ENCODE assay signal across 9 mouse cellular contexts in the genomic region with DNA sequence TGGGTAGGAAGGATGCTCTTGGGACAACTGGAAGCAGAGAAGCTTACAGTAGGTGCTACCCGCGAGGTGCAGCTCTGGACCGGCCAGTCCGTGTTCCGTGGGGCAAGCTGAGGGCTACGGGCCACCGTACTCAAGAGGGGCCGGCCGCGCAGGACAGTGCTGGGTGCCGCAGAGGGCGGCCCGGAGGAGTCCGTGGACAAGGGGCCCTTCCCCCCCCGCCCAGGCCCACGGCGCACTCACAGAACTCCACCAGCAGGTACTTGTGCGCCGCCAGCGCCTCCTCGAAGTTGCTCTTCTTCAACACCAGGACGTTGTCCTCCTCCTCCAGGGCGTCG. TPM values are rescaled to one million over a fixed set of nuclear protein-coding genes. Genes with fewer than 3 reads are reported as not detected.
A peak's percentile ranks its signal among the peaks of the same experiment; 100 is the strongest.
DNase-seq lines count a peak whose midpoint lies in the region; ATAC-seq and TF ChIP-seq lines count a peak whose summit lies in the region.
"Had no signal": no experiment of that assay in that cellular context is flagged by ENCODE, and none has a peak within 500 bp of the region (broad histone marks: within the 10 kb centered on the region; RNA-seq: fewer than 3 reads in every experiment).

No protein-coding gene starts in this region.

- no peak for TF ChIP-seq CTCF in ES-Bruce4 (IDR thresholded peaks at IDR 0.05; ENCODE audit: low read depth, low read length)

- H3K9me3 ChIP-seq in heart, embryonic 14.5 days (ENCODE audit: control insufficient read depth, low read length), result no peaks in the 10 kb centered on the region
- no peaks in the 10 kb centered on the region for H3K9me3 ChIP-seq in ES-Bruce4 (replicated peaks; ENCODE audit: control insufficient read depth, insufficient read depth, low read length, poor library complexity, severe bottlenecking)
- H3K9me3 ChIP-seq in forebrain, embryonic 16.5 days (ENCODE audit: control insufficient read depth, low read length), result no peaks in the 10 kb centered on the region

- peak overlapping the region; percentile 91 for H3K4me2 ChIP-seq in heart, embryonic 14.5 days (ENCODE audit: low read length)
- H3K4me2 ChIP-seq in forebrain, embryonic 16.5 days (ENCODE audit: low read length), result peak overlapping the region; percentile 68

- H3K4me3 ChIP-seq in heart, embryonic 14.5 days (ENCODE audit: control insufficient read depth in 1 of 2, insufficient read depth in 1 of 2, low read depth in 1 of 2, low read length in 2 of 2), result peak overlapping the region; percentile 87
- peak overlapping the region; percentile 83 for H3K4me3 ChIP-seq in ES-Bruce4 (ENCODE audit: low read depth, low read length)
- peak overlapping the region; percentile 97 for H3K4me3 ChIP-seq in forebrain, embryonic 16.5 days (replicated peaks; ENCODE audit: low read length)

- WGBS in heart, embryonic 14.5 days, result under 1% methylated on average over 24 of the region's 24 CpGs
- WGBS in forebrain, embryonic 16.5 days, result 0% methylated on average over 21 of the region's 24 CpGs

- DNase-seq in heart, adult 8-10 months (ENCODE audit: low spot score), result no peak
- no peak for DNase-seq in thymus, adult 18-20 months
- no peak for DNase-seq in urinary bladder, postnatal 14 days (ENCODE audit: low spot score)
- DNase-seq in cerebellum, adult 11-12 months, result no peak

- TF ChIP-seq POLR2A in ES-Bruce4 (IDR thresholded peaks at IDR 0.05; ENCODE audit: insufficient read depth, low read length), result no peak

- H3K27ac ChIP-seq in heart, embryonic 14.5 days (replicated peaks in 1 of 2; ENCODE audit: control insufficient read depth in 1 of 2, insufficient read depth in 1 of 2, low read depth in 2 of 2, low read length in 2 of 2), result peak overlapping the region; percentile 76 to 99
- no peak overlapping the region for H3K27ac ChIP-seq in ES-Bruce4 (ENCODE audit: insufficient read depth, low read length)
- H3K27ac ChIP-seq in forebrain, embryonic 16.5 days (ENCODE audit: low read length), result peak overlapping the region; percentile 84

- no peaks in the 10 kb centered on the region for H3K27me3 ChIP-seq in heart, embryonic 14.5 days (ENCODE audit: control insufficient read depth, insufficient read depth, low read length)
- H3K27me3 ChIP-seq in ES-Bruce4 (ENCODE audit: control insufficient read depth, insufficient read depth, low read length, poor library complexity, severe bottlenecking), result no peaks in the 10 kb centered on the region
- H3K27me3 ChIP-seq in forebrain, embryonic 16.5 days (replicated peaks; ENCODE audit: control insufficient read depth, insufficient read depth, low read length), result no peaks in the 10 kb centered on the region

- peaks cover 49% of the 10 kb centered on the region for H3K36me3 ChIP-seq in heart, embryonic 14.5 days (ENCODE audit: control insufficient read depth, insufficient read depth, low read length)
- peaks cover 32% of the 10 kb centered on the region for H3K36me3 ChIP-seq in ES-Bruce4 (ENCODE audit: control insufficient read depth, insufficient read depth, low read length, poor library complexity, severe bottlenecking)
- H3K36me3 ChIP-seq in forebrain, embryonic 16.5 days (ENCODE audit: control insufficient read depth, insufficient read depth), result peaks cover 13% of the 10 kb centered on the region; the same call in 1 of the 2 replicates

- H3K9ac ChIP-seq in heart, embryonic 14.5 days (ENCODE audit: low read length), result peak overlapping the region; percentile 94
- H3K9ac ChIP-seq in ES-Bruce4 (ENCODE audit: low read depth, poor library complexity, severe bottlenecking), result peak overlapping the region; percentile 79
- peak overlapping the region; percentile 90 for H3K9ac ChIP-seq in forebrain, embryonic 16.5 days (replicated peaks; ENCODE audit: low read depth, low read length)

- ATAC-seq in heart, embryonic 14.5 days (ENCODE audit: insufficient number of reproducible peaks, insufficient read depth, low FRiP score, low read depth), result peak; percentile 39
- ATAC-seq in forebrain, embryonic 16.5 days, result peak; percentile 22; the same call in 1 of the 2 replicates
- ATAC-seq in megakaryocyte, adult 5-6 weeks (ENCODE audit: poor library complexity, severe bottlenecking), result peak; percentile 1; the same call in 1 of the 2 replicates

- peaks cover 9 to 24% of the 10 kb centered on the region in 2 experiments for H3K4me1 ChIP-seq in heart, embryonic 14.5 days (ENCODE audit: control insufficient read depth in 2 of 2, insufficient read depth in 2 of 2, low read length in 2 of 2)
- H3K4me1 ChIP-seq in ES-Bruce4 (ENCODE audit: control insufficient read depth, insufficient read depth, low read length), result no peaks in the 10 kb centered on the region
- H3K4me1 ChIP-seq in forebrain, embryonic 16.5 days (replicated peaks; ENCODE audit: control insufficient read depth, insufficient read depth, low read length), result peaks cover 19% of the 10 kb centered on the region

- TF ChIP-seq EP300 in ES-Bruce4 (IDR thresholded peaks at IDR 0.05; ENCODE audit: insufficient read depth, low read depth, low read length), result no peak

RNA-seq across cellular contexts. Expression of gene P4hb, which starts 0.7 kb away (rescaled TPM):
- 431 and 451 TPM in 2 replicates for polyA plus RNA-seq in heart, embryonic 14.5 days (2014; fragmentation: Nextera tagmentation; extraction: Ambion mirVana)
- total RNA-seq in heart, adult 8-10 months (2022), result 100 to 1,000 TPM; 217 to 256 (median 229) TPM
- polyA plus RNA-seq in ES-Bruce4 (2011; ENCODE audit: insufficient read depth, insufficient read length, low read depth, missing spikeins), result 326 and 338 TPM in 2 replicates
- 238 and 265 TPM in 2 replicates for polyA plus RNA-seq in forebrain, embryonic 16.5 days (2015; fragmentation: Nextera tagmentation; extraction: Ambion mirVana)
- 301 and 325 TPM in 2 replicates for total RNA-seq in megakaryocyte, adult 5-6 weeks (2015)
- total RNA-seq in megakaryocyte, adult 5-6 weeks (2017), result 587 and 590 TPM in 2 replicates

RNA-seq across cellular contexts. Expression of gene Arhgdia, which starts 9.0 kb away (rescaled TPM):
- polyA plus RNA-seq in heart, embryonic 14.5 days (2014; fragmentation: Nextera tagmentation; extraction: Ambion mirVana), result 360 and 367 TPM in 2 replicates
- total RNA-seq in heart, adult 8-10 months (2022), result 100 to 1,000 TPM; 130 to 152 (median 141) TPM
- polyA plus RNA-seq in ES-Bruce4 (2011; ENCODE audit: insufficient read depth, insufficient read length, low read depth, missing spikeins), result 269 and 298 TPM in 2 replicates
- polyA plus RNA-seq in forebrain, embryonic 16.5 days (2015; fragmentation: Nextera tagmentation; extraction: Ambion mirVana), result 477 and 485 TPM in 2 replicates
- 506 and 521 TPM in 2 replicates for total RNA-seq in megakaryocyte, adult 5-6 weeks (2015)
- 226 and 275 TPM in 2 replicates for total RNA-seq in megakaryocyte, adult 5-6 weeks (2017)

RNA-seq across cellular contexts. Expression of gene Ppp1r27, which starts 21.5 kb away (rescaled TPM):
- not detected in 2 replicates for polyA plus RNA-seq in heart, embryonic 14.5 days (2014; fragmentation: Nextera tagmentation; extraction: Ambion mirVana)
- under 1 TPM in 1 of 4 experiments, not detected in 3; 0.34 TPM for total RNA-seq in heart, adult 8-10 months (2022)
- polyA plus RNA-seq in ES-Bruce4 (2011; ENCODE audit: insufficient read depth, insufficient read length, low read depth, missing spikeins), result not detected in 2 replicates
- polyA plus RNA-seq in forebrain, embryonic 16.5 days (2015; fragmentation: Nextera tagmentation; extraction: Ambion mirVana), result not detected in 2 replicates
- total RNA-seq in megakaryocyte, adult 5-6 weeks (2015), result not detected in 2 replicates
- total RNA-seq in megakaryocyte, adult 5-6 weeks (2017), result not detected in 2 replicates
- total RNA-seq: left cerebral cortex, postnatal 36 days had no signal

RNA-seq across cellular contexts. Expression of gene Mcrip1, which starts 22.9 kb away (rescaled TPM):
- 153 and 158 TPM in 2 replicates for polyA plus RNA-seq in heart, embryonic 14.5 days (2014; fragmentation: Nextera tagmentation; extraction: Ambion mirVana)
- total RNA-seq in heart, adult 8-10 months (2022), result 10 to 100 TPM; 37.5 to 41.0 (median 38.5) TPM
- 46.4 and 53.4 TPM in 2 replicates for polyA plus RNA-seq in ES-Bruce4 (2011; ENCODE audit: insufficient read depth, insufficient read length, low read depth, missing spikeins)
- polyA plus RNA-seq in forebrain, embryonic 16.5 days (2015; fragmentation: Nextera tagmentation; extraction: Ambion mirVana), result 222 and 241 TPM in 2 replicates
- 79.7 and 83.0 TPM in 2 replicates for total RNA-seq in megakaryocyte, adult 5-6 weeks (2015)
- 18.3 and 30.5 TPM in 2 replicates for total RNA-seq in megakaryocyte, adult 5-6 weeks (2017)

RNA-seq across cellular contexts. Expression of gene Alyref, which starts 25.8 kb away (rescaled TPM):
- 251 and 254 TPM in 2 replicates for polyA plus RNA-seq in heart, embryonic 14.5 days (2014; fragmentation: Nextera tagmentation; extraction: Ambion mirVana)
- total RNA-seq in heart, adult 8-10 months (2022), result 10 to 100 TPM; 32.3 to 51.0 (median 45.7) TPM
- 229 and 242 TPM in 2 replicates for polyA plus RNA-seq in ES-Bruce4 (2011; ENCODE audit: insufficient read depth, insufficient read length, low read depth, missing spikeins)
- 287 and 320 TPM in 2 replicates for polyA plus RNA-seq in forebrain, embryonic 16.5 days (2015; fragmentation: Nextera tagmentation; extraction: Ambion mirVana)
- total RNA-seq in megakaryocyte, adult 5-6 weeks (2015), result 143 and 149 TPM in 2 replicates
- total RNA-seq in megakaryocyte, adult 5-6 weeks (2017), result 171 and 196 TPM in 2 replicates
